Mouse (Mus musculus): ENCODE data around the gene Lypd5. TPM values are rescaled to one million over a fixed set of nuclear protein-coding genes. Genes with fewer than 3 reads are reported as not detected.

Gene Lypd5
- polyA plus RNA-seq, 1 experiment from 2014 or later: not detected

GRCm38 (mm10) chr7:24387059-24387556 is 38.1 kb downstream of the Lypd5 start:
- Histone ChIP-seq H3K9ac (no peak overlapping the region), H3K4me2 (replicated peaks) (no peak overlapping the region), H3K4me1 (peaks cover 17% of the 10 kb centered on the region; the same call in 1 of the 2 replicates), H3K9me3 (no peaks in the 10 kb centered on the region), H3K36me3 (no peaks in the 10 kb centered on the region), H3K4me3 (no peak overlapping the region), H3K27me3 (0 out of 2 replicates have a peak, but pooled peaks cover 5% of the 10 kb centered on the region), H3K27ac (no peak overlapping the region)
- no peak for ATAC-seq (ENCODE audit: insufficient number of reproducible peaks, insufficient read depth, low FRiP score, low TSS enrichment)
- WGBS: 84% methylated on average over 10 of the region's 10 CpGs

DNA sequence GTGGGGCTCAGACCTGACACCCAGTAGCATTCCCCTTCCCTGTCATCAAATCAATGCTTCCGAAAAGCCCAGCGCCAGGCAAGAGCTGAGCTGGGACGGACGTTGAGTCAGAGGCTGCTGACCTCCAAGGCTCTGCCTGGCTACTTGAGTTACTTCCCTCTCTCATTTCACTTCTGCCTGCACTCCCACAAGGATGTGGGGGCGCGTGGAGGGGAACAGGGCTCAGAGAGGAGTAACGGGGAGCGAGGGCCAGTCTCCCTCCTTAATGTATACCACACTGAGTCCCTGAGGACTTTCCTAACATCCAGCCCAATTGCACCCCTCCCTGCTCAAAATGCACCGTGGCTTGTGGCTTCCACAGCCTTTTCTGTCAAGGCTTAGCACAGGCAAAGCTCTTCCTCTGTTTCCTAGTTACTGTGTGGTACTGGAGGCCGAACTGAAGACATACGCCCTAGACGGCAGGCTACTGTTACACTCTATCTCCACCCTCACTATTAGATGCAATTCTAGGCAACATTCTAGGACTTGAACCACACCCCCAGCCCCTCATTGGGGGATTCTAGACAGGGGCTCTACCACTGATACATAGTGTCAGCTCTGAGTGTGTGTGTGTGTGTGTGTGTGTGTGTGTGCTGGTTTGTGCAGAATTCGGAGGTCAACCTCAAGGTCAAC is 40.7 kb downstream of the Lypd5 start:
- Histone ChIP-seq H3K9ac (0 out of 2 replicates have a peak overlapping the region, but pooled peaks have one; percentile 15), H3K4me2 (replicated peaks) (peak overlapping the region; percentile 7; the same call in 1 of the 2 replicates), H3K36me3 (no peaks in the 10 kb centered on the region), H3K4me1 (peaks cover 19% of the 10 kb centered on the region; the same call in 1 of the 2 replicates), H3K9me3 (no peaks in the 10 kb centered on the region), H3K27ac (0 out of 2 replicates have a peak overlapping the region, but pooled peaks have one; percentile 23), H3K27me3 (0 out of 2 replicates have a peak, but pooled peaks cover under 1% of the 10 kb centered on the region), H3K4me3 (no peak overlapping the region)
- peak; percentile 42; the same call in 1 of the 2 replicates for ATAC-seq (ENCODE audit: insufficient number of reproducible peaks, insufficient read depth, low FRiP score, low TSS enrichment)
- WGBS: 42% methylated on average over 13 of the region's 13 CpGs

DNA sequence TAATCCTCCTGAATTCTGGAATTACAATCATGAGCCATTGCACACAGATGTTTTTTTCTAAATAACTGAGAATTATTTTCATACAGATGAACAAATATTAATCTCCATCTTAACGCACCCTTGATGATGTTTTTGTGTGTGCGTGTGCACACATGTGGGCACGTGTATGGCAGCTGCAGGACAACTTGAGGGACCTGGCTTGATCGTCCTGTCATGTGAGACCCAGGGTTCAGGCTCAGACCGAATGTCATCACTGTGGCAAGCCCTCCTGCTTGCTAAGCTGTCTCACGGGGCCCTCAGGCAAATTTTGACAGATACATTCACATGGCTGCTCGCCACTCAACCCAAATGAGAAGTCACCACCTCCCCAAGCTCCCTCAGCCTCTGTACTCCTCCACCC is 41.5 kb downstream of the Lypd5 start:
- no peak overlapping the region for H3K27ac ChIP-seq
- no peaks in the 10 kb centered on the region for H3K36me3 ChIP-seq
- peaks cover 21% of the 10 kb centered on the region; the same call in 1 of the 2 replicates for H3K4me1 ChIP-seq
- H3K9me3 ChIP-seq: no peaks in the 10 kb centered on the region
- H3K4me3 ChIP-seq: no peak overlapping the region
- H3K4me2 ChIP-seq (replicated peaks): no peak overlapping the region
- no peaks in the 10 kb centered on the region for H3K27me3 ChIP-seq
- peak overlapping the region; percentile 10; the same call in 1 of the 2 replicates for H3K9ac ChIP-seq
- 49% methylated on average over 7 of the region's 7 CpGs for whole genome bisulfite sequencing
- no peak for ATAC-seq (ENCODE audit: insufficient number of reproducible peaks, insufficient read depth, low FRiP score, low TSS enrichment)

- peak overlapping the region; percentile 46; the same call in 1 of the 2 replicates for H3K27ac ChIP-seq
- WGBS: 26% methylated on average over 5 of the region's 5 CpGs
- no peak overlapping the region for H3K9ac ChIP-seq
- no peaks in the 10 kb centered on the region for H3K36me3 ChIP-seq
- H3K4me3 ChIP-seq: no peak overlapping the region
- H3K27me3 ChIP-seq: no peaks in the 10 kb centered on the region
- ATAC-seq (ENCODE audit: insufficient number of reproducible peaks, insufficient read depth, low FRiP score, low TSS enrichment): no peak
- H3K9me3 ChIP-seq: no peaks in the 10 kb centered on the region
- peaks cover 21% of the 10 kb centered on the region; the same call in 1 of the 2 replicates for H3K4me1 ChIP-seq
- H3K4me2 ChIP-seq (replicated peaks): no peak overlapping the region
Observed at GRCm38 (mm10) chr7:24391077-24391476, 42.1 kb downstream of the Lypd5 start.

GRCm38 (mm10) chr7:24391687-24392086 is 42.7 kb downstream of the Lypd5 start:
- ATAC-seq (ENCODE audit: insufficient number of reproducible peaks, insufficient read depth, low FRiP score, low TSS enrichment): no peak
- Histone ChIP-seq H3K9me3 (no peaks in the 10 kb centered on the region), H3K4me1 (peaks cover 21% of the 10 kb centered on the region; the same call in 1 of the 2 replicates), H3K4me3 (no peak overlapping the region), H3K9ac (no peak overlapping the region), H3K27ac (no peak overlapping the region), H3K36me3 (no peaks in the 10 kb centered on the region), H3K4me2 (replicated peaks) (no peak overlapping the region), H3K27me3 (no peaks in the 10 kb centered on the region)
- WGBS: 79% methylated on average over 2 of the region's 2 CpGs

DNA sequence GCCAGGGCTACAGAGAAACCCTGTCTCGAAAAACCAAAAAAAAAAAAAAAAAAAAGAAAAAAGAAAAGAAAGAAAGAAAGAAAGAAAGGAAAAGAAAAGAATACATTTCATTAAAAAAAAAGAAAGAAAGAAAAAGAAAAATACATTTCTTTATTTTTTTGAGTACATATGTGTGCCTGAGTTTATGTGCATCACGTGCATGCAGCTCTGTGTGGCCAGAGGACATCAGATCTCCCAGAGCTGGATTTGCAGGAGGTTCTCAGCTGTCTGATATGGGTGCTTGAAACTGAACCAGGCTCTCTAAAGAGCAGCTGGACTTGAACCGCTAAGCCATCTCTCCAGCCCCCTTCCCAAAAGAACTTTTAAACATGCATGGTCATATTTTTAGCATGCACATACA is 45.1 kb downstream of the Lypd5 start:
- Histone ChIP-seq H3K9me3 (no peaks in the 10 kb centered on the region), H3K4me2 (replicated peaks) (no peak overlapping the region), H3K4me1 (peaks cover 21% of the 10 kb centered on the region; the same call in 1 of the 2 replicates), H3K27me3 (no peaks in the 10 kb centered on the region), H3K36me3 (no peaks in the 10 kb centered on the region), H3K27ac (no peak overlapping the region), H3K9ac (no peak overlapping the region), H3K4me3 (no peak overlapping the region)
- no peak for ATAC-seq (ENCODE audit: insufficient number of reproducible peaks, insufficient read depth, low FRiP score, low TSS enrichment)
- WGBS: 85% methylated on average over 3 of the region's 3 CpGs

GRCm38 (mm10) chr7:24394475-24395161 is 45.6 kb downstream of the Lypd5 start:
- H3K9me3 ChIP-seq: no peaks in the 10 kb centered on the region
- no peaks in the 10 kb centered on the region for H3K27me3 ChIP-seq
- H3K4me3 ChIP-seq: no peak overlapping the region
- 67% methylated on average over 15 of the region's 15 CpGs for WGBS
- no peak overlapping the region for H3K4me2 ChIP-seq (replicated peaks)
- no peak for ATAC-seq (ENCODE audit: insufficient number of reproducible peaks, insufficient read depth, low FRiP score, low TSS enrichment)
- peaks cover 18% of the 10 kb centered on the region; the same call in 1 of the 2 replicates for H3K4me1 ChIP-seq
- H3K27ac ChIP-seq: no peak overlapping the region
- no peaks in the 10 kb centered on the region for H3K36me3 ChIP-seq
- H3K9ac ChIP-seq: no peak overlapping the region

- WGBS: 78% methylated on average over 11 of the region's 11 CpGs
- 0 out of 2 replicates have a peak overlapping the region, but pooled peaks have one; percentile 15 for H3K9ac ChIP-seq
- ATAC-seq (ENCODE audit: insufficient number of reproducible peaks, insufficient read depth, low FRiP score, low TSS enrichment): no peak
- no peak overlapping the region for H3K4me2 ChIP-seq (replicated peaks)
- H3K4me1 ChIP-seq: peaks cover 4% of the 10 kb centered on the region; the same call in 1 of the 2 replicates
- H3K9me3 ChIP-seq: no peaks in the 10 kb centered on the region
- no peaks in the 10 kb centered on the region for H3K36me3 ChIP-seq
- no peaks in the 10 kb centered on the region for H3K27me3 ChIP-seq
- H3K4me3 ChIP-seq: no peak overlapping the region
- H3K27ac ChIP-seq: no peak overlapping the region
Observed at GRCm38 (mm10) chr7:24396832-24397231, 47.8 kb downstream of the Lypd5 start.

DNA sequence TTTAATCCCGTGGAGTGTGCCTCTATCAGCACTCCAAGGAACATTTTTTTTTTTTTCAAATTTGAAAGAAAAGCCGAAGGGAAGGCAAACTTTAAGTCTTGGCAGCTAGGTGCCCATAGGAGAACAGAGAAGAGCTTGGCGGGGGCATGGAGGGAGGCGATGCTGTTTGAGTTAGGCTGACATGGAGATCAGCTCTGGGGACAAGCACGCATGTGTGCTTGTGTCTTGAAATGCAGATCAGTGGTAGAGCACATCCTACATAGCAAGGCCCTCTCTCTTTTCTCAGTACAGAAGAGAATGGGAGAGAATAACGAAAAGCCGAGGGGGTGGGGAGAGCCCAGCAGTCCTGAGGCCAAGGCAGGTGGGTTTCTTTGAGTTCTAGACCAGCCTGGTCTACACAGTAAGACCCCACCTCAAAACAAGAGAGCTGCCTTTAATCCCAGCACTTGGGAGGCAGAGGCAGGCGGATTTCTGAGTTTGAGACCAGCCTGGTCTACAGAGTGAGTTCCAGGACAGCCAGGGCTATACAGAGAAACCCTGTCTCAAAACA is 49.4 kb downstream of the Lypd5 start:
- no peak for ATAC-seq (ENCODE audit: insufficient number of reproducible peaks, insufficient read depth, low FRiP score, low TSS enrichment)
- 92% methylated on average over 8 of the region's 8 CpGs for WGBS

DNA sequence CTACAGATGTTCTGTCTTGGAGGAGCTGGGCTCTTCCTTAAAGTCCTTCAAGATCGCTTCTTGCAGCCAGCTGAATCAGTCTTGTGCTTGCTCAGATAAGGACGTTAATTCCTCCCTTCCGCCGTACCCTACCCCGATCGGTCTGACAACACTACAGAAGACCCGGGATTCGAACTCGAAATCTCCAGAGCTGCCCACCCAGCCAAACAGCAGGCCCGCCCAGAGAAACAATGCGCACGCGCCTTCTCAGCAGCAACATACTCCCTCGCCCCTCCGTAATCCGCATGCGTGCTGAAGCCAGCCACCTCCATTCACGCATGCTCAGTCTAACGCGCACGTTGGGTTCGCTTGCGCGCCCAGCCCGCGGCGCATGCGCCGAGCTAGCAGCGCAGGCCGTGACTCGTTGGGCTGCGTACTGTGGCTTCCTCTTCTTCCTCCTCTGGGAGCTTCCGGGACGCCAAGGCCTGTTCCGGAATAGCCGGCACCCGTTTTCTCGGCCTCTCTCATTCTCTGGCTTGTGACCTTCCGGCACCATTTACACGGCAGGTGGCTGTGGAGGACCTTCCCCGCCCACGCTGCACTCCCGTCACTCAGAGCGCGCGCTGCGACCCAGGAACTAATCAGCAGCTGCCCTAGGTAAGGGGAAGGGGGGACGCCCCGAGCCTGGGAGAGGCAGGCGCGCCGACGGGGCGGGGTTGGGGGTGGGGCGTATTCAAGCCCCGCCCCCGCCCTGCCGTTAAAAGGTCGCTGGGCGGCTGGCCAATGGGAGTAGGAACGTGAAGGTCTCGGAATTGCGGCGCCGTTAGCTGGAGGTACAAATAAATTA is 50.5 kb downstream of the Lypd5 start, which contains the start of gene Smg9:
Smg9 (plus strand) TSS at position 364 of the 826 bp plus-strand sequence.
- H3K4me1 ChIP-seq: peaks cover 4% of the 10 kb centered on the region; the same call in 1 of the 2 replicates
- H3K9me3 ChIP-seq: 0 out of 2 replicates have a peak, but pooled peaks cover 3% of the 10 kb centered on the region
- peak within 1 kb of the TSS; percentile 59 for H3K4me3 ChIP-seq
- WGBS: 3% methylated on average over 66 of the region's 66 CpGs
- H3K9ac ChIP-seq: peak within 1 kb of the TSS; percentile 52
- peak; percentile 95 for ATAC-seq (ENCODE audit: insufficient number of reproducible peaks, insufficient read depth, low FRiP score, low TSS enrichment)
- H3K27ac ChIP-seq: peak within 1 kb of the TSS; percentile 97
- H3K36me3 ChIP-seq: peaks cover 10% of the 10 kb centered on the region; the same call in 1 of the 2 replicates
- H3K4me2 ChIP-seq (replicated peaks): peak within 1 kb of the TSS; percentile 55
- H3K27me3 ChIP-seq: no peaks in the 10 kb centered on the region

More for the DNA sequence above, 49.4 kb downstream of the Lypd5 start:
- Histone ChIP-seq H3K4me1 (peaks cover 4% of the 10 kb centered on the region; the same call in 1 of the 2 replicates), H3K4me2 (replicated peaks) (no peak overlapping the region), H3K9ac (no peak overlapping the region), H3K36me3 (0 out of 2 replicates have a peak, but pooled peaks cover 5% of the 10 kb centered on the region), H3K27ac (no peak overlapping the region), H3K9me3 (0 out of 2 replicates have a peak, but pooled peaks cover 3% of the 10 kb centered on the region), H3K4me3 (no peak overlapping the region), H3K27me3 (no peaks in the 10 kb centered on the region)
